Mouse (Mus musculus) spleen, adult 2 months (tissue): ENCODE measurements around the gene C4b. TPM values are rescaled to one million over a fixed set of nuclear protein-coding genes. Genes with fewer than 3 reads are reported as not detected.
"Not testable (repeated sequence)": the region's sequence is repeated elsewhere in the genome, so short reads cannot be mapped to it uniquely, and the experiment has no call there.

Experiments
- DNase-seq, 2 experiments: peaks; one replicate each; pipeline versions ENCODE4 v3.0.0 to v3.0.0-alpha.2; 2012 to 2021; ENCODE audit warnings: low spot score in 2 of 2, low read depth in 1 of 2
- H3K27ac ChIP-seq: fragments of 200-500 bp; 2 replicates; pipeline ENCODE4 v1.5.1; 2012; ENCODE audit warnings: low read length, inconsistent platforms; ENCODE audit not compliant: insufficient read depth
- H3K27me3 ChIP-seq: fragments of 200-500 bp; 2 replicates; pipeline ENCODE4 v1.6.1; 2012; ENCODE audit warnings: mild to moderate bottlenecking, moderate library complexity, low read length, inconsistent platforms; ENCODE audit not compliant: control insufficient read depth, insufficient read depth
- H3K36me3 ChIP-seq: fragments of 200-500 bp; 2 replicates; pipeline ENCODE4 v1.6.1; 2012; ENCODE audit warnings: mild to moderate bottlenecking, low read length, inconsistent platforms; ENCODE audit not compliant: control insufficient read depth, insufficient read depth
- H3K4me1 ChIP-seq: fragments of 200-500 bp; 2 replicates; pipeline ENCODE4 v1.6.1; 2011; ENCODE audit warnings: inconsistent platforms; ENCODE audit not compliant: control insufficient read depth, insufficient read depth, insufficient read length
- H3K4me3 ChIP-seq: fragments of 200-500 bp; 2 replicates; pipeline ENCODE4 v1.5.1; 2011; ENCODE audit warnings: mild to moderate bottlenecking, inconsistent platforms; ENCODE audit not compliant: insufficient read depth, insufficient read length; ENCODE audit errors: extremely low read depth
- CTCF ChIP-seq: fragments of 200-500 bp; IDR thresholded peaks from 2 replicates; pipeline ENCODE4 v1.5.1; 2011; ENCODE audit warnings: mild to moderate bottlenecking, inconsistent platforms; ENCODE audit not compliant: insufficient read depth, insufficient read length, insufficient replicate concordance; ENCODE audit errors: extremely low read depth
- POLR2A ChIP-seq: fragments of 200-500 bp; IDR thresholded peaks from 2 replicates; pipeline ENCODE4 v1.6.1; 2011; ENCODE audit warnings: low read depth, low read length, inconsistent platforms
- WGBS: fragments of 180-500 bp; shearing (Covaris S2); methylation state at CpG from one replicate; pipeline ENCODE4 v1.1.7; 2018; 5-methylcytosine and 5-hydroxymethylcytosine counted together
- polyA plus RNA-seq: library from polyadenylated mRNA; depleted of rRNA; stranded (reverse); fragments of >200 nt; gene quantifications from 2 replicates; pipeline ENCODE4 v1.2.3, GENCODE M21; 2012

The C4b gene
- polyA plus RNA-seq, 1 experiment, result 68.8 TPM

DNA sequence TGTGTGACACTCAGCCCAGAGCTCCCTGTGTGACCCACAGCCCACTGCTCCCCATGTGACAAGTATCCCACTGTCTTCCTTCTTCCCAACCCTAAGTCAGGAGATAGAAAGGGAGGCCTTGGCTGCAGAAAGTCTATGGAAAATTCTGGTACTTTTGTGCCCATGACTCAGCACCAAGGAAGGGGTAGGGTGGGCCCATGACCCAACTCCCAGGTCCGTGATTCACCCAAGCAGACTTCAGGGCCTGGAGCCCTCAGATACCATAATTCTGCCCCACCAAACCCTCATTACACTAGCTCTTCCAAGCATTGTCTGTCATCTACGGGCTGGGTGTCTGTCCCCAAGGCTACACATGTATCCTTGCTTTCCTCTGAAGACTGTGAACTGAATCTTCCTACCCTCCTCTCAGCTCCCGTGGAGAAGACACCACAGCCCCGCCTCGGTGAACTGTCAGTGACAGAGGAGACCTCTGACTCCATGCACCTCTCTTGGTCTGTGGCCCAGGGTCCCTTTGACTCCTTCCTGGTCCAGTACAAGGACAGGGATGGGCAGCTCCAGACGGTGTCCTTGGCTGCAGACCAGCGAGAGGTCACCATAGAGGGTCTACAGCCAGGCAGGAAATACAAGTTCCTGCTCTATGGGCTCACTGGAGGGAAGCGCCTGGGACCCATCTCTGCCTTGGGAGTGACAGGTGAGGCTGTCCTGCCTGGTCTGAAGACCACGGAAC, 29.3 kb downstream of the C4b start:
- H3K36me3 ChIP-seq, H3K4me3 ChIP-seq, DNase-seq, H3K27ac ChIP-seq, H3K4me1 ChIP-seq, H3K27me3 ChIP-seq: not testable (repeated sequence)
- 79% methylated on average over 9 of the region's 9 CpGs for WGBS

GRCm38 (mm10) chr17:34712951-34713350, 30.7 kb downstream of the C4b start:
- WGBS, result 37% methylated on average over 6 of the region's 6 CpGs

DNA sequence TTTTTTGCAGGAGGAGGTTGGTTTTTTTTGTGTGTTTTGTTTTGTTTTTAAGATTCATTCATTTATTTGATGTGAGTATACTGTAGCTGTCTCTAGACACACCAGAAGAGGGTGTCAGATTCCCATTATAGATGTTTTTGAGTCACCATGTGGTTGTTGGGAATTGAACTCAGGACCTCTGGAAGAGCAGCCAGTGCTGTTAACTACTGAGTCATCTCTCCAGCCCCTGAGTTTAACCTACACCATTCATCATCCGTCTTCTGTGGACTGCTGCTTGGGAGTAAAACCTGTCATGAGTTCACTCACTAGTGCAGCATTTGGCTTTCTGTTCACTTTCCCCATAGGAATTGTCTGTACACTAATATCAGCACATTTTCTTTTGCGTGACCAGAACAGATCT, 37.2 kb downstream of the C4b start:
- not testable (repeated sequence) for H3K36me3 ChIP-seq, DNase-seq, H3K4me1 ChIP-seq, H3K27ac ChIP-seq, H3K4me3 ChIP-seq, H3K27me3 ChIP-seq
- WGBS, result 84% methylated on average over 2 of the region's 2 CpGs

More at GRCm38 (mm10) chr17:34712951-34713350, 30.7 kb downstream of the C4b start:
- no peak overlapping the region for H3K27ac ChIP-seq
- DNase-seq, result peak in 1 of 2 experiments; percentile 22
- no peak overlapping the region for H3K4me3 ChIP-seq
- H3K36me3 ChIP-seq, result no peaks in the 10 kb centered on the region
- H3K27me3 ChIP-seq, result no peaks in the 10 kb centered on the region
- H3K4me1 ChIP-seq, result no peaks in the 10 kb centered on the region
- peak; percentile 20; the same call in 1 of the 2 replicates for TF ChIP-seq CTCF
- no peak for TF ChIP-seq POLR2A

DNA sequence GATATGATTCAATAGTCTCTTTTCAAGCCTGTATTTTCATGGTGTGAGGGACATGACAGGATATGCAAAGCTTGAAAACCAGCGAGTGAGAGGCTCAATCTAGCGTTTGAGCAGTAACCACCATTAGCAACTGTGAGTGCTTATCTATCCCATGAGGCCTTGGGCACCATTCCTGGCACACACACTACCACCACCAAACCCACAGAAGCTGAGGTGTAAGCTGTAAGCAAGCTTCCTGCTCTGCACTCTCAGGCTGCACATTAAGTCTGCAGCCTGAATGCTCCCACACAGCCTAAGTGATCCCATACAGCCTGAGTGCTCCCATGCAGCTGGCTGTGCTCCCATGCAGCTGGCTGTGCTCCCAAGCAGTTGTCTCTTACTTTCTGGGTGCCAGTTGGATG, 43.0 kb downstream of the C4b start:
- Histone ChIP-seq H3K36me3 (no peaks in the 10 kb centered on the region), H3K4me3 (no peak overlapping the region), H3K27me3 (no peaks in the 10 kb centered on the region), H3K4me1 (no peaks in the 10 kb centered on the region), H3K27ac (no peak overlapping the region; the same call in 1 of the 2 replicates)
- 10% methylated on average over 2 of the region's 2 CpGs for WGBS
- TF ChIP-seq CTCF (no peak), POLR2A (no peak)
- DNase-seq, result no peak

- Histone ChIP-seq H3K4me3 (no peak overlapping the region), H3K4me1 (no peaks in the 10 kb centered on the region), H3K27me3 (no peaks in the 10 kb centered on the region), H3K27ac (no peak overlapping the region; the same call in 1 of the 2 replicates), H3K36me3 (no peaks in the 10 kb centered on the region)
- no peak for DNase-seq
- 63% methylated on average over 14 of the region's 14 CpGs for WGBS
- TF ChIP-seq POLR2A (no peak), CTCF (no peak)
These were observed 43.9 kb downstream of the C4b start for GRCm38 (mm10) chr17:34699575-34700408.

GRCm38 (mm10) chr17:34692906-34693305, 50.8 kb downstream of the C4b start:
- no peak for DNase-seq
- no peaks in the 10 kb centered on the region for H3K27me3 ChIP-seq
- H3K4me3 ChIP-seq, result no peak overlapping the region
- no peaks in the 10 kb centered on the region for H3K4me1 ChIP-seq
- H3K36me3 ChIP-seq, result no peaks in the 10 kb centered on the region
- WGBS, result 72% methylated on average over 7 of the region's 7 CpGs
- H3K27ac ChIP-seq, result peak overlapping the region; percentile 35; the same call in 1 of the 2 replicates
- TF ChIP-seq CTCF (no peak), POLR2A (no peak)

GRCm38 (mm10) chr17:34690458-34690857, 53.2 kb downstream of the C4b start:
- 67% methylated on average over 4 of the region's 4 CpGs for WGBS
- H3K4me3 ChIP-seq, result no peak overlapping the region
- H3K36me3 ChIP-seq, result no peaks in the 10 kb centered on the region
- no peak for DNase-seq
- no peak for TF ChIP-seq CTCF
- no peak for TF ChIP-seq POLR2A
- H3K4me1 ChIP-seq, result no peaks in the 10 kb centered on the region
- H3K27me3 ChIP-seq, result no peaks in the 10 kb centered on the region
- no peak overlapping the region for H3K27ac ChIP-seq
